ENCODE assay signal across 8 mouse cellular contexts in the genomic region with DNA sequence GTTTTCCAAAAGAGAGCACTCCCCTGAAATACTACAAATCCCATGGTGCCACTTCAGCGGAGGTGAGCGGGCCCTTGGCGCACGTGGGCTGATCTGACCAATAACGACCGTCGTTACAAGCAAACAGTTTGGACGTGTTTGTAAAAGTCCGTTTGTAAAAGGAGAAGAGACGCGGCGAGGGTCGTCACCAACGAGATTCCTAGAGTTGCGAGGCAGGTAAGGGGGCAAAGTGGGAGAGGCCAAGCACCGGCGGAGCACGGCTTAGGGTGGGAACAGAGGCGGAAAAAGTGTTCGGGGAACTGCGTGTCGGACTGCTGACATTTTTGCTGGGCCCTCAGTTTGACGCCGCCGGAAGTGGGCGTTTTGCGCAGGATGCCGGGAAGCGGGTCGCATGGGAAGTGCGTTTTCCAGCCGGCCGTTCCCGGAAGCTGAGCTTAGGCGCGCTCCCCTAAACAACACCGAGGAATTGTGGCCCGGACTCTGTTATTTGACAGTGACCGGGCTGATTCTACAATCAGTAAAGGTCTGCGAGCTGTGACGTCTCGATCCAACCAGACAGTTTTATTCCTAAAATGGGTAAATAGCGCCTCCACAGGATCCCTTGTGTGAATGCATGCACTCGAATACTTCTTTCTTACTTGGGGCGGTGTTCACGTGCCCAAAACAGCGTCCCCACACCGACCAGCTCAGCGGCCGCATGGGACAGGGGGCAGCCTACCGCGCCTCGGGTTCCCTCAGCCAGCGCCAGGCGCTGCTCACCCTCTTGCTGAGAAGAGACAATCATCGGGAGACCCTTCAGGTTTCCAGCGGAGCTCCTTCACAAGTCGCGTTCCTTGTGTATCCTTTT. TPM values are rescaled to one million over a fixed set of nuclear protein-coding genes. Genes with fewer than 3 reads are reported as not detected.
DNase-seq lines count a peak whose midpoint lies in the region; ATAC-seq lines count a peak whose summit lies in the region.

Gene C87436, plus strand, starts transcription at position 103 of the 847 bp plus-strand sequence.

- ATAC-seq in hematopoietic stem cell, adult 5-6 weeks (replicated peaks in 1 of 2; ENCODE audit: insufficient read depth in 1 of 2, low FRiP score in 2 of 2, low TSS enrichment in 1 of 2, low read depth in 1 of 2, poor library complexity in 2 of 2, severe bottlenecking in 2 of 2) = peak; percentile 87
- peak; percentile 96 for ATAC-seq in lung, embryonic 16.5 days (ENCODE audit: low read depth)

- H3K36me3 ChIP-seq in lung, embryonic 16.5 days (ENCODE audit: control insufficient read depth, insufficient read depth, low read length) = peaks cover 10% of the 10 kb centered on the region; the same call in 1 of the 2 replicates

- no peaks in the 10 kb centered on the region for H3K9me3 ChIP-seq in lung, embryonic 16.5 days (ENCODE audit: control insufficient read depth, low read length)

- DNase-seq in MEL-GATA-1-ER (ENCODE audit: extremely low read depth, low read depth) = peak; percentile 93
- peak; percentile 96 for DNase-seq in cerebellum, adult 8-10 months
- peak; percentile 93 for DNase-seq in forelimb bud, embryonic 11.5 days (ENCODE audit: low read depth, low spot score)
- DNase-seq in layer of hippocampus, adult 9-10 months (ENCODE audit: low spot score) = peak; percentile 92
- DNase-seq in ovary, postnatal 10 days (ENCODE audit: low spot score) = peak; percentile 86
- DNase-seq in thymus, postnatal 10 days (ENCODE audit: low spot score in 2 of 2) = peak; percentile 85 to 87

- peak within 1 kb of the TSS; percentile 83 for H3K9ac ChIP-seq in lung, embryonic 16.5 days (ENCODE audit: low read length)

- under 1% methylated on average over 59 of the region's 59 CpGs for WGBS in lung, embryonic 16.5 days

- H3K4me2 ChIP-seq in lung, embryonic 16.5 days (ENCODE audit: low read depth, low read length) = peak within 1 kb of the TSS; percentile 68

- H3K27me3 ChIP-seq in lung, embryonic 16.5 days (ENCODE audit: control insufficient read depth, insufficient read depth, low read depth, low read length) = no peaks in the 10 kb centered on the region

- H3K4me1 ChIP-seq in lung, embryonic 16.5 days (replicated peaks; ENCODE audit: control insufficient read depth, insufficient read depth, low read length) = peaks cover 6% of the 10 kb centered on the region

- peak within 1 kb of the TSS; percentile 92 for H3K27ac ChIP-seq in lung, embryonic 16.5 days (ENCODE audit: low read length)

- peak within 1 kb of the TSS; percentile 74 for H3K4me3 ChIP-seq in lung, embryonic 16.5 days (ENCODE audit: low read length)

RNA-seq across cellular contexts. Expression of gene C87436, which starts in this region (rescaled TPM):
- total RNA-seq in hematopoietic stem cell, adult 5-6 weeks (2017) = 29.6 and 30.8 TPM in 2 replicates
- 23.8 and 26.7 TPM in 2 replicates for polyA plus RNA-seq in lung, embryonic 16.5 days (2015; fragmentation: Nextera tagmentation; extraction: Ambion mirVana)

Comparison
In these comparisons a context has a peak if more than half of its experiments do, and no peak if none do; other contexts are left out.
1. Peak in every context shown above with its lines: DNase-seq, ATAC-seq, H3K4me3 ChIP-seq and H3K27ac ChIP-seq.